In genomic region chr14:59478699-59479098, GRCm38 (mm10) we compare ENCODE assay signal across 9 mouse cellular contexts. TPM values are rescaled to one million over a fixed set of nuclear protein-coding genes. Genes with fewer than 3 reads are reported as not detected.
A peak's percentile ranks its signal among the peaks of the same experiment; 100 is the strongest.
DNase-seq lines count a peak whose midpoint lies in the region; ATAC-seq lines count a peak whose summit lies in the region.
"Had no signal": no experiment of that assay in that cellular context is flagged by ENCODE, and none has a peak within 500 bp of the region (broad histone marks: within the 10 kb centered on the region; RNA-seq: fewer than 3 reads in every experiment).

No protein-coding gene starts in this region.

- no peaks in the 10 kb centered on the region for H3K27me3 ChIP-seq in lung, embryonic 16.5 days (ENCODE audit: control insufficient read depth, insufficient read depth, low read depth, low read length)
- H3K27me3 ChIP-seq: liver, embryonic 15.5 days had no signal

- H3K9me3 ChIP-seq in lung, embryonic 16.5 days (ENCODE audit: control insufficient read depth, low read length), result no peaks in the 10 kb centered on the region
- H3K9me3 ChIP-seq: liver, embryonic 15.5 days had no signal

- no peaks in the 10 kb centered on the region for H3K4me1 ChIP-seq in lung, embryonic 16.5 days (replicated peaks; ENCODE audit: control insufficient read depth, insufficient read depth, low read length)
- H3K4me1 ChIP-seq: liver, embryonic 15.5 days had no signal

- peak; percentile 18 for DNase-seq in adrenal gland, adult 2 months
- no peak for DNase-seq in adrenal gland, postnatal 25 days
- peak; percentile 58 for DNase-seq in right cerebral cortex, adult 18-20 months
- no peak for DNase-seq in right cerebral cortex, postnatal 4 days
- peak; percentile 20 to 51 for DNase-seq in kidney, adult 8-10 months
- no peak for DNase-seq in spleen, postnatal 36 days (ENCODE audit: low spot score in 2 of 2)
- no peak for DNase-seq in thymus, postnatal 25 days

- H3K27ac ChIP-seq in lung, embryonic 16.5 days (ENCODE audit: low read length), result peak overlapping the region; percentile 4
- H3K27ac ChIP-seq: liver, embryonic 15.5 days had no signal

- 0 out of 2 replicates have a peak overlapping the region, but pooled peaks have one; percentile 21 for H3K4me2 ChIP-seq in lung, embryonic 16.5 days (ENCODE audit: low read depth, low read length)
- H3K4me2 ChIP-seq: liver, embryonic 15.5 days had no signal

- H3K9ac ChIP-seq in lung, embryonic 16.5 days (ENCODE audit: low read length), result peak overlapping the region; percentile 0; the same call in 1 of the 2 replicates
- H3K9ac ChIP-seq: liver, embryonic 15.5 days had no signal

- H3K36me3 ChIP-seq in lung, embryonic 16.5 days (ENCODE audit: control insufficient read depth, insufficient read depth, low read length), result no peaks in the 10 kb centered on the region
- H3K36me3 ChIP-seq: liver, embryonic 15.5 days had no signal

- peak overlapping the region; percentile 16; the same call in 1 of the 2 replicates for H3K4me3 ChIP-seq in lung, embryonic 16.5 days (ENCODE audit: low read length)
- H3K4me3 ChIP-seq: liver, embryonic 15.5 days had no signal

- peak; percentile 59; the same call in 1 of the 2 replicates for ATAC-seq in lung, embryonic 16.5 days (ENCODE audit: low read depth)

- 32% methylated on average over 6 of the region's 6 CpGs for WGBS in lung, embryonic 16.5 days

RNA-seq across cellular contexts. Expression of gene Cab39l, which starts 37.9 kb away (rescaled TPM):
- 10 to 100 TPM; 42.0 to 45.3 TPM for total RNA-seq in adrenal gland, adult 2 months (2021)
- 3.8 and 5.1 TPM in 2 replicates for polyA plus RNA-seq in adrenal gland, adult 2 months (2012; rRNA removed)
- 31.8 and 37.9 TPM in 2 replicates for total RNA-seq in adrenal gland, postnatal 25 days (2021)
- polyA plus RNA-seq in lung, embryonic 16.5 days (2015; fragmentation: Nextera tagmentation; extraction: Ambion mirVana), result 50.0 and 52.2 TPM in 2 replicates

RNA-seq across cellular contexts. Expression of gene Setdb2, which starts 38.0 kb away (rescaled TPM):
- 1 to 10 TPM; 4.3 to 6.8 TPM for total RNA-seq in adrenal gland, adult 2 months (2021)
- polyA plus RNA-seq in adrenal gland, adult 2 months (2012; rRNA removed), result 9.4 and 10.5 TPM in 2 replicates
- 7.3 and 9.7 TPM in 2 replicates for total RNA-seq in adrenal gland, postnatal 25 days (2021)
- 9.7 and 10.3 TPM in 2 replicates for polyA plus RNA-seq in lung, embryonic 16.5 days (2015; fragmentation: Nextera tagmentation; extraction: Ambion mirVana)

Comparison
In these comparisons a context has a peak if more than half of its experiments do, and no peak if none do; other contexts are left out.
1. DNase-seq: peak in adrenal gland, adult 2 months (single experiment), right cerebral cortex, adult 18-20 months (single experiment) and kidney, adult 8-10 months (2 of 2); none in adrenal gland, postnatal 25 days (single experiment), right cerebral cortex, postnatal 4 days (single experiment), spleen, postnatal 36 days (0 of 2) and thymus, postnatal 25 days (single experiment).